Mouse (Mus musculus): ENCODE results near the gene Supt6.

DNA sequence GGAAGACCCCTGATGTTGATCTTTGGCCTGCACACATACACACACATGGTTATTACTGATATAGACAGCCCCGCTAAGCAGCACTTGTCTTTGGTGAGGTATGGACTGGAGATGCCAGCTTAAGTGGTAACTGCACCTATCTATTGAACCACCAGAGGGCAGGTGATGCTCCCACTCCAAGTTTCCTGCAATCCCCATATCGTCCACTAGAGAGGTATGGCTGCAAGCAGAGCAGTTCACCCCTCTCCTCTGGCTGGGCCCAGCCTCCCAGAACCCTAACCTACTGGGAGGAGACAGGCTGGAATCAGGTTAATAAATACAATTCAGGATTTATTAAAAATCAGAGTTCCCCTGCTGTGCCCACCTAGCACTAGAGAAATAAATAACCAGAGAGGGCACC, 86.7 kb downstream of the Supt6 start:
- no peak for TF ChIP-seq EP300 (optimal IDR thresholded peaks at IDR 0.05)
- TF ChIP-seq CTCF (IDR thresholded peaks at IDR 0.05; ENCODE audit: low read depth), result peak; percentile 99
